Mouse (Mus musculus): ENCODE measurements around the gene Csf1. TPM values are rescaled to one million over a fixed set of nuclear protein-coding genes. Genes with fewer than 3 reads are reported as not detected.

The Csf1 gene
- polyA plus RNA-seq, 1 experiment from 2014 or later, result 7.9 TPM

DNA sequence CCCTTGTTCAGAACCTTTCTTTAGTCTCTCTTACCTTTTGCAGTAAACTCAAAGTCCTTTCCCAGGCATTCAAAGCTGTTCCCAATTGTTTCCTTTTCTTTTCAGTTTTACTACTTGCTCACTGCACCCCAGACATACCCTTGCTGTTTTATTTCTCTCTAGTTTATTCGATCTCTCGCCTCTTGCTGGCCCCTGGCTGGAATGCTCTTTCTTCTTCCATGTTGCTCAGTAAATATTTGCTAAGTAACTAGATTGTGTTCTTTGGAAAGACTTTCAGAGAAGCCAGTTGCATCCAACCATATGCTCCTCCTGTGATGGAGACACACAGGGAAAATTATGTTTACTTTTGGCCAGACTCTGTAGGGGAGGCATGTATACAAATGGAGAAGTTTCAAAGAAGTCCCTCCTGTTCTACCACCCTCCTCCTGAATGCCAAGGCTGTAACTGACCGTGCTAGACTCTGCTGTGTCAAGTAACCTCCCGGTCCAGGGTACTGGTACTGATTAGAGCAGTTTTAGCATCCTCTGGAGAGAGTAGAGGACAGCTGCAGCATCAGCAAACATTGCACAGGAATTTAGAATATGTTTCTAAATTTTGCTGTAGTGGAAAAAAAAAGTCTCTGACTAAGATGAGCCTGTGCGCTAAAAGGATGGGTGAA, 45.9 kb downstream of the Csf1 start:
- no peak for ATAC-seq (replicated peaks)
- Histone ChIP-seq H3K36me3 (no peaks in the 10 kb centered on the region), H3K9ac (replicated peaks) (no peak overlapping the region), H3K4me3 (no peak overlapping the region), H3K4me1 (no peaks in the 10 kb centered on the region), H3K27me3 (no peaks in the 10 kb centered on the region), H3K27ac (replicated peaks) (no peak overlapping the region), H3K4me2 (replicated peaks) (no peak overlapping the region), H3K9me3 (no peaks in the 10 kb centered on the region)
- WGBS, result 78% methylated on average over 5 of the region's 5 CpGs

DNA sequence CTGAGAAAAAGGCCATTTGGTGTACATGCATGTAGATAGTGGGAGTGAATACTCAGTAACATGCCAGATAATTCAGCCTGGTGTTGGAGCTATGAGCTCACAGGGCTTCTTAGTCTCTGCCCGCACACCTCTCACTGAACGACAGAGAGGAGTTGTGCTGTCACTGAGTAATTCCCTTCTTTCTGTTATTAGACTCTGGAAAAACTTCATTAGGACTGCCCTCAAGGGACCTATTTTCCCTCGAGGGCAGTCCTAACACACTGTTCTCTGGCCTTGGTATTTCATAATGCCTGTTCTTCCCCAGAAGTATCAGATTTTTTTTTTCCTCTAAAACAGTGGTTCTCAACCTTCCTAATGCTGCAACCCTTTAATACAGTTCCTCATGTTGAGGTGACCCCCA, 48.2 kb downstream of the Csf1 start:
- no peak overlapping the region for H3K27ac ChIP-seq (replicated peaks)
- no peak overlapping the region for H3K4me3 ChIP-seq
- no peak overlapping the region for H3K9ac ChIP-seq (replicated peaks)
- no peaks in the 10 kb centered on the region for H3K9me3 ChIP-seq
- H3K4me1 ChIP-seq, result no peaks in the 10 kb centered on the region
- no peak overlapping the region for H3K4me2 ChIP-seq (replicated peaks)
- no peak for ATAC-seq (replicated peaks)
- H3K27me3 ChIP-seq, result no peaks in the 10 kb centered on the region
- H3K36me3 ChIP-seq, result no peaks in the 10 kb centered on the region
- WGBS, result 62% methylated on average over 3 of the region's 3 CpGs

DNA sequence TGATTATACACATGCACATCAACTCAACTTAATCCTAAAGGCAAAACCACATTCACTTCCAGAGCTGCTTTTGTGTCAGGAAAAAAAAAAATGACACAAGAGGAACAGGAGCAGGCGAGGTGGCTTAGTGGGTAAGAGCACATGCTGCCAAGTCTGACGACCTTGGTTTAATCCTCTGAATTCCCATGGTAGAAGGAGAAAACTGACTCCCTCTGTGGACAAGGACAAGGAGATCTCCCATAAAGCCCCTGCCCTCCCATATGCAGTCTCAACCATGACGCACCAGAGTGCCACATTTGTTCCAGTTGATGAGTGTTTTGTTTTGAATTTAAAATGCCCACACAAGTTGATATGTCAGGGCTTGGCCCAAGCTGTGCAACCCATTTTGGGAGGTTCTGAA, 51.1 kb downstream of the Csf1 start:
- whole genome bisulfite sequencing, result 24% methylated on average over 3 of the region's 3 CpGs

GRCm38 (mm10) chr3:107707239-107707638, 53.0 kb downstream of the Csf1 start:
- Histone ChIP-seq H3K27me3 (no peaks in the 10 kb centered on the region), H3K9ac (replicated peaks) (no peak overlapping the region), H3K4me2 (replicated peaks) (no peak overlapping the region), H3K27ac (replicated peaks) (no peak overlapping the region), H3K36me3 (no peaks in the 10 kb centered on the region), H3K4me1 (no peaks in the 10 kb centered on the region), H3K9me3 (no peaks in the 10 kb centered on the region), H3K4me3 (no peak overlapping the region)
- no peak for ATAC-seq (replicated peaks)
- 91% methylated on average over 4 of the region's 4 CpGs for WGBS

More for the DNA sequence above, 51.1 kb downstream of the Csf1 start:
- no peaks in the 10 kb centered on the region for H3K9me3 ChIP-seq
- no peak overlapping the region for H3K9ac ChIP-seq (replicated peaks)
- no peak overlapping the region for H3K4me3 ChIP-seq
- H3K27ac ChIP-seq (replicated peaks), result no peak overlapping the region
- no peak overlapping the region for H3K4me2 ChIP-seq (replicated peaks)
- no peaks in the 10 kb centered on the region for H3K36me3 ChIP-seq
- H3K27me3 ChIP-seq, result no peaks in the 10 kb centered on the region
- no peak for ATAC-seq (replicated peaks)
- no peaks in the 10 kb centered on the region for H3K4me1 ChIP-seq

DNA sequence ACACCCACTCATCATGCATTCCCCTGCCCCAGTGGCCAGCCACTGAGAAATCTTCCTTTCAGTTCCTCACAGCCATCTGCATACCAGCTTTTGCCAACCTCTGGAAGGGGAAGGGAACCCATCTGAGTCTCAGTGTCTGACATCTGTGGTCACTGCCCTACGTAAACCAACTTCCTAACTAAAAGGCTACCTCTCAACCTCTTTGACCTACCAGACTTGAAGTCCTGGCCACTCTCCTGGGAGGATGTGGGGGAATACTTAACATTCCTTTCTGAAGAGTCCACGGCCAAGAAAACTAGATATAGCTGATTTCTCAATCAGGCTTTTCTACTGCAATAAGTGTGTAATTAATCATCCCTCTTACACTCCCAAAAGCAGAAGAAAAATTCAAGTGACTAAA, 54.1 kb downstream of the Csf1 start:
- Histone ChIP-seq H3K27ac (replicated peaks) (no peak overlapping the region), H3K4me2 (replicated peaks) (no peak overlapping the region), H3K36me3 (no peaks in the 10 kb centered on the region), H3K9me3 (no peaks in the 10 kb centered on the region), H3K9ac (replicated peaks) (no peak overlapping the region), H3K27me3 (no peaks in the 10 kb centered on the region), H3K4me3 (no peak overlapping the region), H3K4me1 (no peaks in the 10 kb centered on the region)
- WGBS, result 70% methylated on average over 2 of the region's 2 CpGs
- ATAC-seq (replicated peaks), result no peak

- 95% methylated on average over 1 of the region's 1 CpGs for WGBS
- no peak overlapping the region for H3K4me2 ChIP-seq (replicated peaks)
These were observed 55.9 kb downstream of the Csf1 start for GRCm38 (mm10) chr3:107704371-107704705.

DNA sequence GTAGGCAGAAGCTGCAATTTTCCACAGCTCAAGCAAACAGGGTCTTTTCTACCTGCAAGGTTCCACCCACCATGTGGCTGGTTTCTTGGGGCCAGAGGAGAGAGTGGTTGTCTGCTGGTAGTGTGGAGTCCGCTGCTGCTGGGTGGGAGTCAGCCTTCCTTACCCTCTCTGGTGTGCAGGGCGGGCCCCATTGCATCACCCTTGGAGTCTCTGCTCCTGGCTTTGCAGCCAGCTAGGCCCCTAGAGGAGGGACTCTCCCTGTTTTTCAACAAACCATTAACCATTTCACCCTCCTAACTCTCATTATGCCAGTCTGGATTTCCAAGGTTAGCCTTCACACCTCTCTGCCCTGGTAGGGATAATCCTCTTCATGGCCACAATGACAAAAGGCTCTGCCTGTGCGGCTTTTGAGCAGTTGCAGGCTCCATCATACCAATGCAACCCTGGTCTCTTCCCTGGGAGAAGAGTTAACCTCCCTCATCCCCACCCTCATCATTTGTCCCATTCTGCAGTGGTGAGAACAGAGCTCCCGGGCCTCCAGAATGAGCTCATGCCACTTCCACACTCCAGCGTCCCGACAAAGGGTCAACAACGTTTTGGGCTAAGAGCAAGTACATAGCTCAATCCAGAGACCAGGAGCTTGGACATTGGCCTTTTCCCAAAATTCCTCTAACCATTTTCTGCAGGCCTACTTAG, 56.4 kb downstream of the Csf1 start:
- H3K4me2 ChIP-seq (replicated peaks), result no peak overlapping the region
- no peak overlapping the region for H3K4me3 ChIP-seq
- ATAC-seq (replicated peaks), result no peak
- H3K9me3 ChIP-seq, result no peaks in the 10 kb centered on the region
- no peak overlapping the region for H3K27ac ChIP-seq (replicated peaks)
- H3K36me3 ChIP-seq, result no peaks in the 10 kb centered on the region
- no peak overlapping the region for H3K9ac ChIP-seq (replicated peaks)
- no peaks in the 10 kb centered on the region for H3K4me1 ChIP-seq
- no peaks in the 10 kb centered on the region for H3K27me3 ChIP-seq
- 76% methylated on average over 7 of the region's 7 CpGs for WGBS

More at GRCm38 (mm10) chr3:107704371-107704705, 55.9 kb downstream of the Csf1 start:
- H3K27ac ChIP-seq (replicated peaks), result no peak overlapping the region
- ATAC-seq (replicated peaks), result no peak
- no peaks in the 10 kb centered on the region for H3K36me3 ChIP-seq
- no peaks in the 10 kb centered on the region for H3K27me3 ChIP-seq
- H3K4me1 ChIP-seq, result no peaks in the 10 kb centered on the region
- no peak overlapping the region for H3K4me3 ChIP-seq
- no peak overlapping the region for H3K9ac ChIP-seq (replicated peaks)
- no peaks in the 10 kb centered on the region for H3K9me3 ChIP-seq

GRCm38 (mm10) chr3:107701767-107702394, 58.4 kb downstream of the Csf1 start:
- no peaks in the 10 kb centered on the region for H3K9me3 ChIP-seq
- 79% methylated on average over 1 of the region's 1 CpGs for WGBS
- no peak overlapping the region for H3K4me3 ChIP-seq
- no peak for ATAC-seq (replicated peaks)
- no peaks in the 10 kb centered on the region for H3K36me3 ChIP-seq
- peaks cover 2% of the 10 kb centered on the region for H3K4me1 ChIP-seq
- H3K4me2 ChIP-seq (replicated peaks), result no peak overlapping the region
- H3K27me3 ChIP-seq, result no peaks in the 10 kb centered on the region
- H3K9ac ChIP-seq (replicated peaks), result no peak overlapping the region
- no peak overlapping the region for H3K27ac ChIP-seq (replicated peaks)

DNA sequence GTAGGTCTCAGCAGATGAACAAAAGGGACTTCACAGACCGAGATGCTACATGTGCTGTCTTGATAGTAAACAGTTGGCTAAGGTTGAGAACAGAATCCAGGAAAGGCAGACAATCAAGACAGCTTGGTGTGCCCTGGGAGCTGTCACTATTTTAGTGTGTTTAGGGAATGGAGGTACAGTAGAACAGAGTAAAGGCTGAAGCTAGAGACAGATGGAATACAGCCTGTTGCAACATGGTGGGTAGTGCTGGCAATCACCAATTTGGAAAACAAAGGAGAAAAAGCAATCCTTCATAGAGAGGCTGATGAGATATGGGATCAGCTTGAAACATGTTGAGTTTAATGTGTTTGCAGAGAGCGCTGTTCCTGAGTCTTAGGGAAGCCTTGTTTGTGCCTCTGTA, 59.6 kb downstream of the Csf1 start:
- no peaks in the 10 kb centered on the region for H3K27me3 ChIP-seq
- no peaks in the 10 kb centered on the region for H3K36me3 ChIP-seq
- ATAC-seq (replicated peaks), result no peak
- no peak overlapping the region for H3K4me3 ChIP-seq
- H3K9ac ChIP-seq (replicated peaks), result no peak overlapping the region
- H3K27ac ChIP-seq (replicated peaks), result no peak overlapping the region
- no peaks in the 10 kb centered on the region for H3K9me3 ChIP-seq
- no peak overlapping the region for H3K4me2 ChIP-seq (replicated peaks)
- 84% methylated on average over 2 of the region's 2 CpGs for WGBS
- peaks cover 5% of the 10 kb centered on the region for H3K4me1 ChIP-seq

GRCm38 (mm10) chr3:107696910-107697309, 63.4 kb downstream of the Csf1 start:
- no peaks in the 10 kb centered on the region for H3K27me3 ChIP-seq
- peak; percentile 1 for ATAC-seq (replicated peaks)
- H3K9me3 ChIP-seq, result no peaks in the 10 kb centered on the region
- H3K4me2 ChIP-seq (replicated peaks), result peak overlapping the region; percentile 30
- no peak overlapping the region for H3K27ac ChIP-seq (replicated peaks)
- peak overlapping the region; percentile 91; the same call in 1 of the 2 replicates for H3K4me3 ChIP-seq
- WGBS, result 41% methylated on average over 3 of the region's 3 CpGs
- H3K9ac ChIP-seq (replicated peaks), result no peak overlapping the region
- H3K4me1 ChIP-seq, result peaks cover 39% of the 10 kb centered on the region
- H3K36me3 ChIP-seq, result no peaks in the 10 kb centered on the region

- H3K4me3 ChIP-seq, result peak within 1 kb of the TSS; percentile 91
- H3K36me3 ChIP-seq, result no peaks in the 10 kb centered on the region
- WGBS, result under 1% methylated on average over 92 of the region's 93 CpGs
- peak within 1 kb of the TSS; percentile 98 for H3K9ac ChIP-seq (replicated peaks)
- peak within 1 kb of the TSS; percentile 78 for H3K4me2 ChIP-seq (replicated peaks)
- peaks cover 46% of the 10 kb centered on the region for H3K4me1 ChIP-seq
- peak within 1 kb of the TSS; percentile 93 for H3K27ac ChIP-seq (replicated peaks)
- no peaks in the 10 kb centered on the region for H3K9me3 ChIP-seq
- ATAC-seq (replicated peaks), result peak; percentile 99
- H3K27me3 ChIP-seq, result no peaks in the 10 kb centered on the region
These were observed 64.1 kb downstream of the Csf1 start, which contains the start of gene Ahcyl1 for GRCm38 (mm10) chr3:107695948-107696881. Ahcyl1 (minus strand) TSS chr3:107696560.
